Mouse (Mus musculus) liver, embryonic 13.5 days (tissue): Measurements from ENCODE around the gene Ak2. TPM values are rescaled to one million over a fixed set of nuclear protein-coding genes. Genes with fewer than 3 reads are reported as not detected.

ENCODE experiments used
- ATAC-seq: fragments of 200-750 bp; cut with Nextera tagmentation; 2 replicates; pipeline ENCODE4 v1.8.0; 2017; ENCODE audit warnings: low read depth, mild to moderate bottlenecking, moderate number of reproducible peaks, moderate library complexity
- DNase-seq: peaks from one replicate; pipeline ENCODE4 v3.0.0; 2022
- H3K27ac ChIP-seq: fragments of 300-500 bp; sonication (generic); 2 replicates; pipeline ENCODE4 v1.5.1; 2015; ENCODE audit warnings: moderate library complexity, mild to moderate bottlenecking, inconsistent platforms
- H3K27me3 ChIP-seq: fragments of 300-500 bp; sonication (generic); 2 replicates; pipeline ENCODE4 v1.6.1; 2015; ENCODE audit warnings: mild to moderate bottlenecking, inconsistent platforms
- H3K36me3 ChIP-seq: fragments of 300-500 bp; sonication (generic); 2 replicates; pipeline ENCODE4 v1.6.1; 2015; ENCODE audit warnings: mild to moderate bottlenecking, inconsistent platforms
- H3K4me1 ChIP-seq: fragments of 300-500 bp; sonication (generic); replicated peaks from 2 replicates; pipeline ENCODE4 v1.6.1; 2015; ENCODE audit warnings: inconsistent platforms
- H3K4me2 ChIP-seq: fragments of 300-500 bp; sonication (generic); 2 replicates; pipeline ENCODE4 v1.6.1; 2015; ENCODE audit warnings: inconsistent platforms, mild to moderate bottlenecking, moderate library complexity
- H3K4me3 ChIP-seq: fragments of 300-500 bp; sonication (generic); replicated peaks from 2 replicates; pipeline ENCODE4 v1.5.1; 2015; ENCODE audit warnings: mild to moderate bottlenecking, inconsistent platforms
- H3K9ac ChIP-seq: fragments of 300-500 bp; sonication (generic); 2 replicates; pipeline ENCODE4 v1.6.1; 2015; ENCODE audit warnings: mild to moderate bottlenecking, inconsistent platforms
- H3K9me3 ChIP-seq: fragments of 300-500 bp; sonication (generic); replicated peaks from 2 replicates; pipeline ENCODE4 v1.6.1; 2016; ENCODE audit warnings: inconsistent platforms
- WGBS: fragments of 180-500 bp; shearing (Covaris S2); methylation state at CpG from one replicate; pipeline ENCODE4 v1.1.7; 2015; ENCODE audit not compliant: insufficient replicate concordance; 5-methylcytosine and 5-hydroxymethylcytosine counted together
- polyA plus RNA-seq: library from polyadenylated mRNA; unstranded; fragments of >200 nt; fragmentation: Nextera tagmentation; extraction: Ambion mirVana; gene quantifications from 2 replicates; pipeline ENCODE4 v1.2.1, GENCODE M21; 2015

Gene Ak2
- polyA plus RNA-seq, 1 experiment from 2014 or later, result 182 TPM

DNA sequence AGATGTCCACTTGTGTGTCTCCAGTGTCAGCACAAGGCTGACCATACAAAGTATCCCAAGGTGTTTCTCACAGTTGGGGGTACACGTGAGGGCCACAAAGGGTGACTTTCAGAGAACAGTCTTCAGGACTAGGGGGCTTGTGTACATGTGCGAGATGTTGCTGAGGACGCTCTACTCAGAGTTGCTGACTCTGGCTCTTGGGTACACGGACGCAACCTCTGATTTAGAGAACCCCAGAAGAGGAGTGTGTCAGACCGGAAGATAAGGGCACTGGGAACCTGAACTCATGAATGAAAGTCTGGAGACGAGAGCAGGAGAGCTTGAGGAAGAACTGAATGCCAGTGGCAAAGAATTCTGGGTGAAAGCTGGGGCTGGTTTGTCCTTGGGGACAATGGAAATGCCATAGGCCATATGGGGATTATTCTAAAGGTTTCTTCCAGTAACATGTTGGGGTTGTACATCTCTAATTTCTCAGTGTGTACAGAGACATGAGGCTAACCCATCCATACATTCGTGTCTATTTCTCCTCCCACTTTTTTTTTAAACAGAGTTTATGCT lies 39.7 kb downstream of the Ak2 start:
- Histone ChIP-seq H3K4me1 (peaks cover 35% of the 10 kb centered on the region), H3K9me3 (no peaks in the 10 kb centered on the region), H3K27me3 (peaks cover 10% of the 10 kb centered on the region; the same call in 1 of the 2 replicates), H3K4me3 (no peak overlapping the region), H3K4me2 (no peak overlapping the region), H3K36me3 (no peaks in the 10 kb centered on the region), H3K27ac (no peak overlapping the region), H3K9ac (no peak overlapping the region)
- DNase-seq (no peak), ATAC-seq (no peak)
- 67% methylated on average over 8 of the region's 8 CpGs for WGBS

DNA sequence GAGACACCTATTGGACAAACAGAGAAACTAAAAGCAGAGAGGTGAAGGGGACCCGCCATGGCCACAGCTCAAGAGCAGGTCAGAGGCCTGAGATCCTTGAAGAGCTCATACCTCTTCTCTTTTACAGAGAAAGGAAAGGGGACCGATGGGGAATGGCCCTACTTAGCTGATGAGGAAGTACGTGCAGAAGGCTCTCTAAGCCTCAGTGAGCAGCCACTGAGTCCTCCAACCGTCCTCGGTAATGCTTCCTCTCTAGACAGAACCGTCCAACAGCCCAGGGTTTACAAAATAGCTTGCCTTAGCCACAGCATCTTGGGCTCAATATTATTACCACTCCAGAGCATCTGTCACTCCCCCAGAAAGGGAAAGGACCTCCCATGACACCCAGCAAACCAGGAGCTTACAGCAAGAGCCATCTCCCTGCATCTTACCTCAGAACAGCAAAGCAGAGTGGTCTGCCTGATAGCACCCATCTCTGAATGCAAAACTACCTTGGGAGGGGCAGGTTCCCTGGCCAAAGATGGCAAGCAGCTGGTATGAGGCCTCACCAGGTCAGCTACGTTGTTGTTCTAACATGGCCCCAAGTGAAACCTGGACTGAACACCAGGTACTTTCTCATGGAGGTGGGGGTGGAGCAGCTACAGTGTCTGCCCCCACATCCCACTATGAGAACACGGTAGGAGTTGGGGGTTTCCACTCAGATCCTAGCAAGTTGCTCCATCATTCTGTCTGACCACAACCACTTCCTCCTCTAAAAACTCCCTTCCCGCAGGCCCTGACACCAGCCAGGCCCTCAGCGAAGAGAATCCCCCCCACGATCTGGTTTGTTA lies 40.6 kb downstream of the Ak2 start:
- Histone ChIP-seq H3K4me1 (peaks cover 35% of the 10 kb centered on the region), H3K9me3 (no peaks in the 10 kb centered on the region), H3K9ac (no peak overlapping the region), H3K4me3 (no peak overlapping the region), H3K27me3 (peaks cover 10% of the 10 kb centered on the region; the same call in 1 of the 2 replicates), H3K36me3 (no peaks in the 10 kb centered on the region), H3K4me2 (peak overlapping the region; percentile 8; the same call in 1 of the 2 replicates), H3K27ac (peak overlapping the region; percentile 58)
- WGBS, result 26% methylated on average over 11 of the region's 11 CpGs
- ATAC-seq (peak; percentile 38; the same call in 1 of the 2 replicates), DNase-seq (no peak)

DNA sequence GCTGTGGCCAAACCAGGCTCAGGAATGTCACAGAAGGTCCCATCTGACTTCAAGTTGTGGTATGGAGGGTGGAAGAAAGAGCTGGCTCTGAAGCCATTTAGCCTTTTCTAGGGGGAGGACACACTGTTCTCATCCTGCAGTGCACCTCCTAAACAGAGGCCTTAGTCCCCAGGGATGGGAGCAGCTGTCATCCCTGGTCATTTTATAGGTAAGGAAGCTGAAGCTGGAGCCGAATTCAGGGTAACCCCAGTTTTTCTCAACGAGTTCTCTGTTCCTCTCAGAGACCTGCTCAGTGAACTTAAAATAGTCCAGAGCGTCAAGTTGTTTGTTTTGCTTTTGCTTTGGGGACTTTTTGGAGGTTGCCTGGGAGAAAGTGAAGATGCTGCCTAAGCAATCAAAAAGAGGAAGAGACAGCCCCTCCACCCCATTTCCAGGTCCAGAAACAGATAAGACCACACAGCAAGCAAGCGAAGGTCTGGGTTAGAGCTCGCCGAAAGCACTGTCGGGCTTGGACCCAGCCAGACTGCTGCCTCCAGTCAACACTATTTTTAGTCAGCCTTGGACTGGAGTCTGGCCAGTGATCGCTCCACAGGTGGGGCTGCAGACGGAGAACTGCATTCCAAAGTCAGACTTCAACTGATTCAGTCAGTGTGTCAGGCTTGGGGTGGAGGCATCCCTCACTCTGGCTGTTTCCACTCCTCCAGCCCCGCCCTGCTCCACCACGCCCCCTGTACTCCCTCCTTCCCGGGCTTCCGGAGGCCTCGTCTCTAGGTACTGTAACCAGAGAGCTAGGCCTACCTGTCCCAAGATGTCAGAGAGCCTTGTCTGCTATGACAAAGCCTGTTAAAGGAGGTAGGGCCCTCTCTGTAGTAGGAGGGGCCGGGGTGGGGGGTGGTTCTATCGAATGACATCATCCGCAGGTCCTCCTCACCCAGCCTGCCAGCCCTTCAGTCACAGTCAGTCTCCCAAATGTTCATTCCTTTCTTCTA lies 41.5 kb downstream of the Ak2 start:
- DNase-seq, result no peak
- WGBS, result 5% methylated on average over 17 of the region's 17 CpGs
- Histone ChIP-seq H3K4me3 (peak overlapping the region; percentile 12), H3K27ac (peak overlapping the region; percentile 55), H3K27me3 (peaks cover 10% of the 10 kb centered on the region; the same call in 1 of the 2 replicates), H3K9me3 (no peaks in the 10 kb centered on the region), H3K4me2 (peak overlapping the region; percentile 48), H3K4me1 (peaks cover 35% of the 10 kb centered on the region), H3K36me3 (no peaks in the 10 kb centered on the region), H3K9ac (no peak overlapping the region; the same call in 1 of the 2 replicates)
- peak; percentile 82 for ATAC-seq

DNA sequence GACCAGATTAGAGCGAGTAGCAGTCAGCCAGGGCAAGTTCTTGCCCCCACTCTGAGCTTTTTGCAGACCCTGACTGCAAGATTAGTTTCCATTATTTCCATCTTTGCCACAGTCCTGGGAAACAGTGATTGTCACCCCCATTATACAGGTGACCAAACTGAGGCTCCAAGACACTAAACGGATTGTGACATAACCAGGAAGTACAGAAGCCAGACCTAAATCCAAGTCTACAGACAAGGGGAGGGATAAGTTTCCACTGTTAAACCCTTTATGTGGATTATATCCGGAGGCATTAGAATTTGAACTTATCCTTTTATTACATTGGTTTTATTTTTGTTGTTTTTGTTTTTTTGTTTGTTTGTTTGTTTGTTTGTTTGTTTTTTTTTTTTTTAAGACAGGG lies 42.5 kb downstream of the Ak2 start:
- ATAC-seq, result no peak

DNA sequence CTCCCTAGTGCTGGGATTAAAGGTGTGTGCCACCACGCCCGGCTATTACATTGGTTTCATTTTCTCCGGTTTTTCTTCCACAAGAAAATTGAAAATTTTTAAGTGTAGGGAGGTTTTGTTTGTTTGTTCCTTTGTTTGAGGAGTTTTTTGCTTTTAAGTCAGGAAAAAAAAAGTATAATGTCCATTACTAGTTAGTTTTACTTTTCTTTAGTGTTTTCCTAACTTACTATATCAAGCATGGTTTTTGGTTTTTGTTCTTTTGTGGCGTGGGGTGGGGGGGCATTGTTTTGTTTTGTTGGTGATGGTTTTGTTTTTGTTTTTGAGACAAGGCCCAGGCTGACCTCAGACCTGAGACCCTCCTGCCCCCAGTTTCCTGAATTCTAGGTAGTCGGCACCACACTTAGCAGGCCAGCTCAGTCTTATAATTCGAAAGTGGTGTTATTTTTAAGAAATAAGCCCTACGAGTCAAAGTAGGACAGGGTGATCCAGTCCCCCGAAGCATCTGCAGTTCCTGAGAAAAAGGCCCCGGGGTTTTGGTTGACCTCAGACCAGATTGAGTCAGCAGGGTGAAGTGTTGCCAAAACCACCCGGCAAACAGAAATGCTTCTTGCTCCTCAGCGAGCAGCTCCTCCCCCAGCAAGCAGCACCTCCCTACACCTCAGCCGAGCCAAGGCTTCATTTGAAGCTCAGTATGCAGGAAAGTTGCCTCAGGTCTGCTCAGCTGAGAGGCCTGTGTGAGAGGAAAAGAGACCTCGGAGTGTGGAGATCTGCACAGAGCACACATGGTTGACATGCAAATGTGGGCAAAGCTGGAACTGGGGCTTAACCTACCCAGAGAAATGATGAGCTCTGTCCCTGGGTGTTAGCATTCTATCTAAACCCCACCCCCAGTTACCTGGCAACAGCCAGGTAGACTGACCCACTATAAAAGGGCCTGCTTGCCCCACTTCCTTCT lies 43.2 kb downstream of the Ak2 start:
- Histone ChIP-seq H3K4me2 (no peak overlapping the region), H3K27ac (no peak overlapping the region; the same call in 1 of the 2 replicates), H3K4me1 (peaks cover 35% of the 10 kb centered on the region), H3K4me3 (no peak overlapping the region), H3K9me3 (no peaks in the 10 kb centered on the region), H3K27me3 (peaks cover 10% of the 10 kb centered on the region; the same call in 1 of the 2 replicates), H3K9ac (no peak overlapping the region), H3K36me3 (no peaks in the 10 kb centered on the region)
- 40% methylated on average over 13 of the region's 13 CpGs for WGBS
- no peak for DNase-seq
- peak; percentile 35; the same call in 1 of the 2 replicates for ATAC-seq

More for the DNA sequence above, 42.5 kb downstream of the Ak2 start:
- 71% methylated on average over 3 of the region's 3 CpGs for WGBS
- H3K9me3 ChIP-seq, result no peaks in the 10 kb centered on the region
- no peak for DNase-seq
- no peak overlapping the region for H3K4me2 ChIP-seq
- no peak overlapping the region for H3K4me3 ChIP-seq
- H3K27ac ChIP-seq, result no peak overlapping the region
- no peaks in the 10 kb centered on the region for H3K36me3 ChIP-seq
- H3K27me3 ChIP-seq, result peaks cover 10% of the 10 kb centered on the region; the same call in 1 of the 2 replicates
- peaks cover 35% of the 10 kb centered on the region for H3K4me1 ChIP-seq
- no peak overlapping the region for H3K9ac ChIP-seq

DNA sequence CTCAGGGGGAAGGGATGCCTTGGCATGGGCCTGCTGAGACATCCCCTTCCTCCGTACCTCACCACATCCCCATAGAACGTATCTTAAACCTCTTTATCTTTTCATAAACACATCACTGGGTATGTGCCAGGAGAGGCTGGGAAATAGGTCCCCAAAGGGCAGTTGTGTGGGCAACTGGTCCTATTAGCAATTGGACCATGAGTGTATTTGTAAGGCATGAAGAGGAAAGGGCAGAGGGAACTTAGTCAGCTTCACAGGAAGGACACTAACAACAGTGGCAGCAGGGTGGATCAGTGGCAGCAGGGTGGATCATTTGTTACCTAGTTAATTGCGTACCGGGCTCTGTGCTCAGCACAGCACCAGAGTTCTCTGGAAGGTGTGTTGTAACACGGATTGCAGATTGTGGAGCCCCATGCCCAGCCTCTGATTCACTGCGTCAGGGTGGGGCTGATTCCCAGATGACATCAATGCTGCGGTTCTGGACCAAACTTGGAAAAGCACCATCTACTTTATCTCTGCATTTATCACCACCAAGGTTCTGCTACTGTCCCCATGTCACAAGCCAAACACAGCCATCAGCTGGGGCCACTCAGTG lies 44.2 kb downstream of the Ak2 start:
- Histone ChIP-seq H3K4me1 (peaks cover 35% of the 10 kb centered on the region), H3K9ac (no peak overlapping the region), H3K9me3 (no peaks in the 10 kb centered on the region), H3K27ac (no peak overlapping the region; the same call in 1 of the 2 replicates), H3K4me2 (no peak overlapping the region), H3K4me3 (no peak overlapping the region), H3K36me3 (no peaks in the 10 kb centered on the region), H3K27me3 (peaks cover 13% of the 10 kb centered on the region; the same call in 1 of the 2 replicates)
- ATAC-seq (no peak), DNase-seq (no peak)
- 46% methylated on average over 7 of the region's 7 CpGs for WGBS

DNA sequence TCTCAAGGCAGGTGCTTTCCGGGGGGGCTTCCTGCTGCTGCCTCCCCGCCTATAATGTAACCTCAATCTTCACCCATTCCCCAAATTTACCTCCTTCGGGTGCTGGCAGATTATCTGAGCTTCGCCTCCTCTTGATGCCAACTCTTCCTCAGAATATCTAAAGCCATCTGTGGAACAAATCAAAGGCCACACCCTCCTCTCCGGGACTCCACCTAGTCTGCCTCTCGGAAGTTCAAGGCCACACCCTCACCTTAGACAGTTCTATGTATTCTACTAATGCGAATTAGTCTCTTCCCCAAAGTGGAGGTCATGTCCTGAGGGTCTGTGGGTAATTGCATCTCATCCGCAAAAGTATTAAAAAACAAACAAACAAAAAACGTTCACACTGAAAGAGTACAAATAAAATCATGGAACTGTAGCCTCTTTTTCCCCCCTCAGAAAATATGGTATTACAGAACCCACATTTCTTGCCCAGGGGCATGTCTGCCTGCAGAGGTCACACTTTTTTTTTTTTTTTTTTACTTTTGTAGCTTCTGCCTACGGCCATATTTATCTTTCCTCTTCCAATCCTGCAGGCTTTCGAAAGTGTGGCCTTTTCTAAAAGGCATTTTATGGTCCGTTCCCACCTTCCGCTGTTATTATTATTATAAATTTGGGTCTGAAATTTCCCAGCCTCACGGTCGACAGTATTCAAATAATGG lies 56.1 kb downstream of the Ak2 start:
- H3K4me1 ChIP-seq, result peaks cover 64% of the 10 kb centered on the region
- H3K27ac ChIP-seq, result no peak overlapping the region
- no peaks in the 10 kb centered on the region for H3K36me3 ChIP-seq
- peak overlapping the region; percentile 99 for H3K4me2 ChIP-seq
- peak overlapping the region; percentile 64; the same call in 1 of the 2 replicates for H3K9ac ChIP-seq
- H3K9me3 ChIP-seq, result no peaks in the 10 kb centered on the region
- peaks cover 81% of the 10 kb centered on the region for H3K27me3 ChIP-seq
- peak overlapping the region; percentile 62 for H3K4me3 ChIP-seq
- peak; percentile 28 for DNase-seq
- 9% methylated on average over 15 of the region's 15 CpGs for WGBS
- peak; percentile 38; the same call in 1 of the 2 replicates for ATAC-seq

DNA sequence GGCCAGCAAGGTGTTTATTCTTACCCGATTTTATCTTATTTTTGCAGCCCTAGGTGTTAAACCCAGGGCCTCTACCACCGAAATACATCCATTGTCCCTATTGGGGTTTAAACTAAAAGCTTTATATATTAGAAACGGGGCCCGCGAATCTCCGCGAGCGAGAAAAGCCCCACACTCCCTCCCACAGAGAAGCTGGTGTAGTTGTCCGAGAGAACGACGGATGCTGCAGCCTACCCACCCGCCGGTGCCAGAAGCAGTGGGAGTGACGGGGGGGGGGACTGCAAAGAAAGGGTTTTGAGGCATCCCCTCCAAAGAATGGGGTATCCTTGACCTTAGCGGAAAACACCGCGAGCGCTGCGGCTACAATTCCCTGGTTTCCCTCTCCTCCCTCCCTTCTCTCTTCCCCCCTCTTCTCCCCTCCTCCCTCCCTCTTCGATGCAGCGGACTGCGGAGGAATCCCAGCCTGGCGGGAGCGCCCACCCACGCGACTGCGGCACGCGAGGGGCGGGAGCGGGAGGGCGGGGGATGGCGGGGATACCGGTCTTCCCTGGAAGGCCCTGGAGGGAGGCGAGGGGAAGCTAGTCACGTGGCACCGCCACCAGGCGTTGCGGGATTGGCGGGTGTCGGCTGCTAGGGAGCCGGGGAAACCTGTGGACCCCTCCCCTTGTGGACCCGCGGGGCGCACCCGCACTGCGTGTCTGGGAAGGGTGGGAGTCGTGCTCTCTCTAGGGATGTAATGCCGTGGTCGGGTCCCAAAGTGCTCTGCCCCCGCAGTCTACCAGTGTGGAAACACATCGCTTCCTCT lies 56.9 kb downstream of the Ak2 start:
- Histone ChIP-seq H3K9me3 (no peaks in the 10 kb centered on the region), H3K4me1 (peaks cover 69% of the 10 kb centered on the region), H3K9ac (peak overlapping the region; percentile 64), H3K36me3 (no peaks in the 10 kb centered on the region), H3K4me2 (peak overlapping the region; percentile 99), H3K27me3 (peaks cover 75% of the 10 kb centered on the region), H3K4me3 (peak overlapping the region; percentile 62), H3K27ac (0 out of 2 replicates have a peak overlapping the region, but pooled peaks have one; percentile 6)
- no peak for DNase-seq
- 0 out of 2 replicates have a peak, but pooled peaks have one; percentile 13 for ATAC-seq
- 1% methylated on average over 50 of the region's 52 CpGs for WGBS
